Mouse (Mus musculus): Measurements from ENCODE around the gene Agbl1.
"Not testable (repeated sequence)": the region's sequence is repeated elsewhere in the genome, so short reads cannot be mapped to it uniquely, and the experiment has no call there.

Agbl1 gene

DNA sequence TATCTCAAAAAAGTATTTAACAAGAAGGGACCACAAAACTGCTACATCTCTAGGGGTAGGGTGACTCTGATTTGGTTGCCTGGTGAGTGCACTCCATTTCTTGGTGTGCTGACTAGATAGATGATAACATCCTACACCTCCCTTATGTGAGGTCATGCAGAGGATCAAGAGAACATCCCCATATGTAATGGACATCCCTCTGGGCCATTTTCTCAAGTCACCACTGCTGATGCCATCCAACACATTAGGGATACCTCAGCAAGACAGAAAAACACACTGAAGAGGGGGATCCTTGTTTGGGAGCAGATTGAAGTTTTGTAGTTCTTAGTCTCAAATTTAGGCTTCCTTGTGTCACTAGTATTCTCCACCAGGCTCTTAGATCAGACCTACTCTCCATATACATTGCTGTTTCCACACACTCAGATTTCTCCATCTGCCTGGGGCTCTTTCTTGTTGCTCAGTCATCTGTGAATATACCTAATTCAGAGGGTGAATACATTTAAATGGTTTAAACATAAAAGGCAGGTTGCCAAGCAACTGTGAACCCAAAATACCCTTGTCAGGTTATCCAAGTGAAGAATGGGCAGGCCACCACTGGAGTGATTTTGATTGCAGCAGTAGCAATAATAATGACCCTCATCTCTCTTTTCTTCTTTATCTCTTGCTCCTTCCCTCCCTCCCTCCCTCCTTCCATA is 331.0 kb downstream of the Agbl1 start:
- no peak for DNase-seq (ENCODE audit: extremely low spot score, low read depth, low spot score)

GRCm38 (mm10) chr7:76562506-76562905 is 332.8 kb downstream of the Agbl1 start:
- DNase-seq (ENCODE audit: extremely low spot score, low read depth, low spot score): no peak

GRCm38 (mm10) chr7:76594566-76595079 is 364.9 kb downstream of the Agbl1 start:
- no peak for DNase-seq (ENCODE audit: extremely low spot score, low read depth, low spot score)

- no peak for DNase-seq (ENCODE audit: extremely low spot score, low read depth, low spot score)
Observed at GRCm38 (mm10) chr7:76597812-76598211, 368.1 kb downstream of the Agbl1 start.

DNA sequence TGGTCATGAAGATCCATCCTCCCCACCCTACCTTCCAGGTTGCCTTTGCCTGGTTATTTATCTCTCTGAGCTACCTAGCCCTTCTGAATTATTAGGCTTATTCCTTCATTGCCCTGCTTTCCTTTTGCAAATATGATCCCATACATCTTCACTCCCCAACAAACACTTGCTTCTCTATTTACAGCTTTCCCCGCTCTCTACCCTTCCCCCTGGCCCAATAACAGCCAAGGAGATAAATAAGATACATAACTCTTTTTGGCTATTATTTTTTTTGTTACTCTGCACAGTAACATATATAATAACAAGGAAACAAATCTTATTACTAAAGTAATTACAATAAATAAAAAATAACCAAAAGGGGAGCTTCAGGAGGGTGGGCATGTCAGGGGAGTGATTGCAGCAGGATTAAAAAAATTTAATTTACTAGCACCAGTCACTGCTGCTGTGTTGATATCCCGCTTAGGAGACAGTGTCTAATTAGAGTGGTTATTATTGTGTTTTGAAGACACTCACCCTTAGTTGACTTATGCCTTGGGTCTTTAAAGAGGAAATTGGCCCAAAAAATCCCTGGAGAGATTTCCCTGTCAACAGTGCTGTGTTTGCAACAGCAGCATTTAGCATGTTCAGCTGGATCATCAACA is 370.5 kb downstream of the Agbl1 start:
- DNase-seq (ENCODE audit: extremely low spot score, low read depth, low spot score): no peak

DNA sequence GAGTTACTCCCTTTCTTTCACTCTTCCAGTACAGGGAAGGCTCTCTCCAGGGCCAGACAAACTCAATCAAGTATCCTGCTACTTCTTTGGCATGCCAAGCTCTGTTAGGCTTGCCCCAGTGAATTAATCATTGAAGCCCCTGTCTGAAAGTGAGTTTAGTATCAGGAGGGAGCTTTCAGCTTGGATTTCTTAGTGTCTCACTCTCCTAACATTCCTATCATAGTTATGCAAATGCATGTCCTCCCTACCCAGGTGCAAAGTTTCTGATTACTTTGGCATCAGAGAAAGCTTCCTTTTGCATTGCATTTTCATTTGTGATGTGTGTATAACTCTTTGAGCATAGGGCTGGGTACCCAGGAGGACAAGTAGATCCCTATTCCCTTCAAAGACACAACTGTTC is 399.8 kb downstream of the Agbl1 start:
- no peak for DNase-seq (ENCODE audit: extremely low spot score, low read depth, low spot score)

- DNase-seq (ENCODE audit: extremely low spot score, low read depth, low spot score): no peak
Observed at GRCm38 (mm10) chr7:76650984-76651383, 421.3 kb downstream of the Agbl1 start.

DNA sequence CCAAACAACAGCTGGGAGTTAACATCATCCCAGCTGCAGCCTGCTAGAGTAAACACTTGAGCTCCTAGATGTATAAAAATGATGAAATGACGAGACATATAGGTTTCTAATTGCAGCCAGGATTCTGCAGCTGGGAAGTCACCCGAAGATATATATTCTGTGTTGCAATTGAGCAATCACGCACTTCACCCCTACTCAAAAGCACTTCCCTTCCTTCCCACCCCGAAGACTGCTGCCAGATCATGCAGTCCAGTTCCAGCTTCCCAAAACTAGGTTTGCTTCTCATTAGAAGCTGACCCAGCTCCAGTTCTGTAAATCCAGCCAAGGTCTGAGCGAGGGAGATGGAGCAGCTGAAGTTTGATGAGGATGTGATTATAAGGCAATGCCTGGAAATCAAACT is 431.4 kb downstream of the Agbl1 start:
- DNase-seq (ENCODE audit: extremely low spot score, low read depth, low spot score): no peak

DNA sequence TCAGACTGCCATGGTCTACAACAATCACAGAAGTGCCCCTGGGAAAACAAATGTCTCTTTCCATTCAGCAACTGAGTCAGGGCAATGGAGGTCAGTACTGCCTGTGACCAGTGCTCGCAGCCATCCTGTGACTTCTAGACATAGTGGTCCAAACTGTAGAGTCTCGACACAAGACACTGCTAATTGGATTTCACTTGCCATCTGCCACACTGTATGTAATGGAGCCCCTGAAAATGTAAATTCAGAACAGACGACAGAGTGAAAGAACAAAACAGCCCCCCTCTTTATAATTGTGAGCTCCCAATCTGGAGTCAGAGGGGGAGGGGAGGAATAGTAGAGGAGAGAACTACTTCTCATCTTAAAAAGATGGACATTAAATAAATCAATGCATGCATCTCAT is 445.2 kb downstream of the Agbl1 start:
- DNase-seq (ENCODE audit: extremely low spot score, low read depth, low spot score): no peak

DNA sequence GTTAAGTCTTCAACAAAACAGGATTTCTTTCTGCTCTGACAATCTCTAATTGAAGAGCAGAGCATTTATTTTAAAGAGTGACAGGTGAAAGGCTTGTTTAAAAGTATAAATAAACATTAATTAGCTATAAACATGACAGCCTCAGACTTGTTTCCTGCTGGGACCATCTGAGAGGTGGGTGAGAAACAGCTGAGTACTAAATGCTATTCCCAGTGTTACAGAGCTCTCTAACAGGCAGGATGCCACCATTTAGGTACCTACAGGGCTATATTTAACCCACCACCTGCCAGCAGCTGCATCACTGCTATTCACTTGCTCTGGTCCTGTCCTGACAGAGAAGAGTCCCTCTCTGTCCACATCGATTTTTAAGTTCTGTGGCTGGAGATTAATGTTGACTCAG is 471.5 kb downstream of the Agbl1 start:
- DNase-seq (ENCODE audit: extremely low spot score, low read depth, low spot score): no peak

DNA sequence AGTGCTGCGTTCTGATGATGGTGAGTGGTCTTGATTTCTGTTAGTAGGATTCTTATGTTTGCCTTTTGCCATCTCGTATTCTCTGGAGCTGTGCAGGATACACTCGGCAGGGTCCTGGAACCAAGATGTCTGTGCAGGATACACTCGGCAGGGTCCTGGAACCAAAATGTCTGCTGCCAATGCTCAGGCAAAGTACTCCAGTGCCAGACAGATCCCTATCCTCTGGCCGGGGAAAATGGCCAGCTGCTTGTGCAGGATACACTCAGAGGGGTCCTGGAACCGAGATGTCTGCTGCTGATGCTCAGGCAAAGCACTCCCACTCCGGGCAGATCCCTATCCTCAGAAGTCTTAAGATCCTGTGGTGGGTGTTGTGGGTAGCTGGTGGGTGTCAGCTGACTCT is 502.5 kb downstream of the Agbl1 start:
- not testable (repeated sequence) for DNase-seq (ENCODE audit: extremely low spot score, low read depth, low spot score)

- DNase-seq (ENCODE audit: extremely low spot score, low read depth, low spot score): peak; percentile 89
Observed at GRCm38 (mm10) chr7:76777237-76777855, 547.7 kb downstream of the Agbl1 start.

DNA sequence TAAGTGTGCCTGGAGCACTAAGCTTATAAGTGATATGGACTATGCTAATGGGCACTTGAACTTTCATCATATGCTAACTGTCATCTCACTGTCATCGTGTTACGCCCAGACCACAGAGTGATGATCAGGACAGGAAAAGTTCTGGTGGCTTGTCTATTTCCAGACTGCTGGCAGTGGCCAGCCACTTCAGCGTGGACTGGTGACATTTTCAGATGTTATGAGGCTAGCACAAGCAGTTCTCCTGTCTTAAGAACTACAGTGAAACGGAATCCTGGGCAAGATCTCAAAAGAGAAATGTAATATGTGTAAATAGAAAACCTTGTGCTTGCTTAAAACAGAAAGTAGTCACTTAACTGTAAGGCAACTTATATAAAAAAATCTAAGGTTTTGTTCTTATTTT is 550.8 kb downstream of the Agbl1 start:
- DNase-seq (ENCODE audit: extremely low spot score, low read depth, low spot score): no peak

DNA sequence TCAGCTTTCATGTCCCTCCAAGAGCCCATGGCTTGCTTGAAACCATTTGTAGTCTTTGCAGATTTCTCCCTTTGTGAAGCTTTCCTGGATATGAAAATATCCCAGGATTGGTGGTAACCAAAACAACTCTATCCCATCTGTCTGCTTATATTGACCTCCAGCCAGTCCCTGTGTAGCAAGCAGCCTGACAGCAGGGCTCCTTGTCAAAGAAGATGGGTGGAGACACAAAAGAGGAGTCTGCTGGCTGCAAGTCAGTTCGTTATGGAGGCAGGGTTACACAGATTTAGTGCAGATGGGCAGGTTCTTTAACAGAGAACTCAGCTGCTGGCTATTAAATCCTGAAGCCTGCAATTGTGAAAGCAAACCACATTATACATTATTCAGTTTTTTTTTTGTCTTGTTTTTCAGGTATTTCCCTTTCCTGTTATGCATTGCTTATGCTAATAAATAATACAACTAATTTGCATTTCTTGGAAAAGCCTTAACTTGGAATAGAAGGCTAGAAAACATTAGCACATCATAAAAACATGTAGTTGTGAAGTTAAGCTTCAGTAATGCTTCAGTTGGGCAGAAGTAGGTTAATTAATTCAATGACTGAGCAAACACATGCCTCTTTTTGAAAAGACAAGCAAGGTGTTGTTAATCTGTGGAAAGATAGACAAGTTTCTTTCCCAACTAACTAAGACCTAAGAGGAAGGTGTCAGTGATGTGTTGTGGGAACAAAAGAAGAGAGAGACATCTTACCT is 559.0 kb downstream of the Agbl1 start:
- no peak for DNase-seq (ENCODE audit: extremely low spot score, low read depth, low spot score)

- DNase-seq (ENCODE audit: extremely low spot score, low read depth, low spot score): no peak
Observed at GRCm38 (mm10) chr7:76790041-76790440, 560.4 kb downstream of the Agbl1 start.

DNA sequence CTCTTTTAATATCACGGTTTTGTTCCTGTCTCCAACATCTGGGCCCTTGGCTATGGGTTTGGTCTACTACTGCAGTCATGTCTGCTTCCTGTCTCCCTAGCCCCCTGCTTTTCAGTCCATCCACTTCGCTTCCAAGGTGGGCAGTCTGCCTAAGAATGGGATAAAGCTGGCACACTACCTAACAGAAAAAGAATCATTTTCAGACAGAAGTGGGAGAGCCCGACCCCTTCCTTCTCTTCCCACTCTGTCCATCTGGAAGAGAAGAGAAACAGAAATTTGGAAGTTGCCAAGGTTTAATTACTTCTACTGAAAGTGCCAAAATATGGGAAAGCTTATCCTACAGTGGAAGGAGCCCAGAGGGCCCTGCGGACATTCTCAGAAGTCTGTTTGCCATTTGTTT is 561.6 kb downstream of the Agbl1 start:
- no peak for DNase-seq (ENCODE audit: extremely low spot score, low read depth, low spot score)

- DNase-seq (ENCODE audit: extremely low spot score, low read depth, low spot score): no peak
Observed at GRCm38 (mm10) chr7:76810003-76810402, 580.3 kb downstream of the Agbl1 start.

- no peak for DNase-seq (ENCODE audit: extremely low spot score, low read depth, low spot score)
Observed at GRCm38 (mm10) chr7:76820571-76820970, 590.9 kb downstream of the Agbl1 start.

GRCm38 (mm10) chr7:76842146-76842545 is 612.5 kb downstream of the Agbl1 start:
- DNase-seq (ENCODE audit: extremely low spot score, low read depth, low spot score): no peak

- no peak for DNase-seq (ENCODE audit: extremely low spot score, low read depth, low spot score)
Observed at GRCm38 (mm10) chr7:76889416-76890209, 659.9 kb downstream of the Agbl1 start.

- peak; percentile 8 for DNase-seq (ENCODE audit: extremely low spot score, low read depth, low spot score)
Observed at GRCm38 (mm10) chr7:76904096-76904495, 674.4 kb downstream of the Agbl1 start.
